Mouse (Mus musculus): ENCODE data around the gene Gm27029.
"Not testable (repeated sequence)": the region's sequence is repeated elsewhere in the genome, so short reads cannot be mapped to it uniquely, and the experiment has no call there.

The Gm27029 gene

DNA sequence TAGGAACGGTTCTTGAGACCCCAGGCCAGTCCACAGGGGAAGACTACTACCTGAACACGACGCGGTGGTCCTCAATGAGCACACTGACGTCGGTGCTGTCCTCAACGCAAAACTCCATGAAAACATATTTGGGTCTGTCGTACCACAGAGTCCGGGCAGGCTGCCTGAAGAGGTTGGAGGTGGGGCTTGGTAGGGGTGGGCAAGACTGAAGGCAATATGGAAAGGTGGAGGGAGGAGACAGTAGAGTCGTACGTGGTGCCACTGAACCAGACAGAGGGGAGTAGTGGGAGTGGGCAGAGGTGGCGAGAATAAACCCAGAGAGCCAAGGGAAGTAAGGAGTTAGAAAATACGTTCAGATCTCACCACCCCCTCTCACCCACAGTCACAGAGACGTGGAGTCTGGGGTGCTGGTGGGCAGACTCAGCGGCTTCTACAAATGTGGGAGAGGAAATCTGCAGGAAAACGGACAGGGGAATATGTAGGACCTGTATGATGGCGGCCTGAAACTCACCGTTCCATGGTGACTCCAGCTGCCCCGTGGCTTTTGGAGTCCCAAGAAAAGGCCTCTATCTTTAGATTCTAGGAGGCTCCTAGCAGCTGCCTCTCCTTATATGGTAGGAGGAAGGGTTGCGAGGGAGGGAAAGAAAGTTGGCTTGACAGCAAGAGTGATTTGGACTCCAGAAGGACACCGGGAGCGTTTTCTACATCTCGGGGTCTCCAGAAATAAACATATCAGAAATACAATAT lies at the start of gene Gm27029:
TSS of gene Gm27029 (minus strand) at position 692 of the 747 bp plus-strand sequence.
- peak; percentile 51 for DNase-seq (ENCODE audit: extremely low read depth, insufficient read length, low spot score)

DNA sequence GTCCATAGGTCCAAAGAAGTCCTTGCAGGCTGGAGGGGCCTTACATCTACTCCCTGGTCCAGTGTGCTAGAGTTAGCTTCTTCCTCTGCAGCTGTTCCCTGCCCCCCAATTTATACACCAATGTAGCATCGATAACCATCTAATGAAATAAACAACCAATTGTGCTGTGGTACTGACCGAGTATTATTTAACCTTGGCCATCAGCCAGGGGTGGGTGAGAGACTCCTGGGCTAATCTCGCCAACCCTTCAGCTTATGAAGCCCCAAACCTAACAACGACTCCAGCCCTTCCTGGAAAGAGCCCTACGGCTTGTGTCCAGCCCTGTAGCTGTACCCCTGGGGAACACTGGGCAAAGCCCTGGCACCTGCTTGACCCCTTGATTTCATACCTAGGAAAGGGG lies 49.7 kb upstream of the Gm27029 start:
- DNase-seq (ENCODE audit: extremely low read depth, insufficient read length, low spot score): no peak

DNA sequence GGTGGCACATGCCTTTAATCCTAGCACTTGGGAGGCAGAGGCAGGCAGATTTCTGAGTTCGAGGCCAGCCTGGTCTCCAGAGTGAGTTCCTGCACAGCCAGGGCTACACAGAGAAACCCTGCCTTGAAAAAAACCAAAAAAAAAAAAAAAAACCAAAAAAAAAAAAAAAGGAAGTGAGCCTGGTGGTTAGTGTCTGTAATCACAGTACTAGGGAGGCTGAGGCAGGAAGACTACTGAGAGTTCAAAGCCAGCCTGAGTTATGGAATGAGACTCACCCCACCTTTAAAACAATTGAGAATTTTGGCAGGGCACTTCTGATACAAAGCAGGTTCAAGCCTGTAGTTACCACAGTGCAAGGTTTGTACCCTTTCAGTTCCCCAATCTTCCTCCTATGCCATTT lies 49.1 kb upstream of the Gm27029 start:
- not testable (repeated sequence) for DNase-seq (ENCODE audit: extremely low read depth, insufficient read length, low spot score)

DNA sequence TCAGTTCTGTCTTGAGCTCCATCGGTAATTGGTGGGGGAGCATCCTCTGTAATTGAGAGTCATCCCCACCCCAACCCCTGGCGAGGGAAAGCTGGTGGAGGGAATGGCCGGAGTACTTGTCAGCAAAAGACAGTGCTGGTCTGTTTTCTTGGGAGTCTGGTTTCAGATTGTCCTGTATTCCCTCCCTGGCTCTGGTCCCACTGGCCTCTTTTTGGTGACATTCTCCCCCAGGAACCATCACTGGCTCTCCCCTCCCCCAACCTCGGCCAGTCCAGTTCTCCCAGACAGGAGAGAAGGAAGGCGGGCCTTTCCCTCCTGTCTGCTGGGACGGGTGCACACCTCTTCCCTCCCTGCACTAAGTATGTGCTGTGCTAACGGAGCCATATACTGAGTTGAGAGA lies 47.7 kb upstream of the Gm27029 start:
- no peak for DNase-seq (ENCODE audit: extremely low read depth, insufficient read length, low spot score)

DNA sequence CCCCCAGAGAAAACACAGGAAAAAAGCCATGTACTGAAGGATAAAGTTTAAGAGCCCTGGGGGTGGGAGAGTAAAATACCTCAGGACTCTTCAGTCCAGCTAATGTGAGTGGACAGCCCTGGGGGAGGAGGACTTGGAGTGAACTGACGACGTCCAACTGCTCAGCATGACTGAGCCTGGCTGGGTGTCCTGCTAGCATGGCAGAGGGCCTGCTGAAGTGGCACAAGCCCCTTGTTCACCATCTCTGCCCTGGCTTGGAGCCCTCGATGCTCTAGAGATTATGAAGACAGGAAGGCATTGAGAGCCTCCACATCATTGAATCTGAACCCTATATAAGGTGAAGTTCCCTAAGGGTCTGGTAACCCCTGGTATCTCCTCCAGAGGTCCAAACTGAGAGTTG lies 47.3 kb upstream of the Gm27029 start:
- DNase-seq (ENCODE audit: extremely low read depth, insufficient read length, low spot score): no peak

DNA sequence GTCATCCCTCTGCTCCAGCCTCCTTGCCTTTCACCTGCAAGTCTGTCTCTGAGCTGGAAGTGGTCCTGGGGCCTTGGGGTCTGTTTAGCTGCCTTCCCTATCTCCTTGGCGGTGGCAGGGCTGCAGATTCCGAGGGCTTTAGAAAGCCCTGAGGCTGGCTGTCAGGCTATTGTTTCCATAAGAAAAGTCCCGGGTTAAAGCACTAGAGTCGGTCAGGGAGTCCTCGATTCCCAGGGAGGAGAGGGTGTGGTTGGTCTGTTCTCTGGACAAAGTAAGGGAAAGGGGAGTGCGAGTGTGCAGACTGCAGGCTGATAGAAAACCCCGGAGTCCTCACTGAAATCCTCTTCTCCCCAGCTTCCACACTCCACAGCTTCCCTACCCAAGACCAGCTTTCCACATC lies 45.6 kb upstream of the Gm27029 start:
- no peak for DNase-seq (ENCODE audit: extremely low read depth, insufficient read length, low spot score)

DNA sequence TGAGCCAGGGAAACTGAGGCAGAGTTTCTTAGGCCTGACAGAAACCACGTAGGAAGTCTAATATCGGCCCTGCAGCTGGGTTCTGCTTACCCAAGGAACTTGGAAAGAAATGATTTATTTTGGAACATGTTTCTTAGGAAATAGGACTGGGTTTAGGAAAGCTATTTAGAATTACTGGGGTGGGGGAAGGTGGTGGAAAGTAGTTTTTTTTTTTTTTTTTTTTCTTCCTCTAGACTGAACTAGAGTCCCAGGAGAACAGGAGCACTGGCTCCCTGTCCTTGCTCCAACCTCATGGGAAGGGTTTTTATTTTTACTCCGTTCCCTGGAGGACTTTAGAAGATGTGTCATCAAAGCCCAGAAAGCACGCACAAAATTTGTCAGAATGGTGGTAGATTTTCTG lies 44.6 kb upstream of the Gm27029 start:
- no peak for DNase-seq (ENCODE audit: extremely low read depth, insufficient read length, low spot score)

DNA sequence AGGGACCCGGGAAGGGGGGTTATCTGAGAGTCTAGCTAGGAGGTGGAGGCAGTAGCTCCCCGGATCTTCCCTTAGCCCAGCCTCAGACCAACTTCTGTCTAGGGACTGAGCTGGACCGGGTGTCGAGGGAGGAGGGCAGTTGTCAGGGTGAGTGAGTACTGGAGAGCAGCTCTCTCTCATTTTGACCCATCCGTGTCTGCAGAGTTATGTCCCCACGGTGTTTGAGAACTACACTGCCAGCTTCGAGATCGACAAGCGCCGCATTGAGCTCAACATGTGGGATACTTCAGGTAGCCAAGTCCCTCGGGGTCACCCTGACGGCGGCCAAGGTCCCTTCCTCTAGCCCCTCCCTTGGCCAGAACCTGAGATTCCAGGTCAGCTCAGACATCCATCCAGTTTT lies 44.1 kb upstream of the Gm27029 start:
- DNase-seq (ENCODE audit: extremely low read depth, insufficient read length, low spot score): no peak

DNA sequence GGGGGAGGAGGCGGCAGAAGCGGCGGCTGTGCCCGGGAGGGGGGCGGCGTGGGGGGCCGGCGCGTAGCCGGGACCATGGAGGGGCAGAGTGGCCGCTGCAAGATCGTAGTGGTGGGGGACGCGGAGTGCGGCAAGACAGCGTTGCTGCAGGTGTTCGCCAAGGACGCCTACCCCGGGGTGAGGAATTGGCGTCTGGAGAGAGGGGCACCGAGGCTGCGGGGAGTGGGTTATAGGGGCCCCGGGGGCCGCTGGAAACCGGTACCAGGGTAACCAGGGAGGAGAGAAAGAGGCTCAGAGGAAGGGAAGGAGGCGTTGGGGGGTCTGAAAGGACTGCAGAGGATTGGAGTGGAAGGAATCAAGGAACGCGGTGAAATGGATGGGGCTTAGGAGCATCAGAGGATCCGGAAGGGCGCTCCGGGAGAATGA lies 43.7 kb upstream of the Gm27029 start:
- DNase-seq (ENCODE audit: extremely low read depth, insufficient read length, low spot score): no peak

DNA sequence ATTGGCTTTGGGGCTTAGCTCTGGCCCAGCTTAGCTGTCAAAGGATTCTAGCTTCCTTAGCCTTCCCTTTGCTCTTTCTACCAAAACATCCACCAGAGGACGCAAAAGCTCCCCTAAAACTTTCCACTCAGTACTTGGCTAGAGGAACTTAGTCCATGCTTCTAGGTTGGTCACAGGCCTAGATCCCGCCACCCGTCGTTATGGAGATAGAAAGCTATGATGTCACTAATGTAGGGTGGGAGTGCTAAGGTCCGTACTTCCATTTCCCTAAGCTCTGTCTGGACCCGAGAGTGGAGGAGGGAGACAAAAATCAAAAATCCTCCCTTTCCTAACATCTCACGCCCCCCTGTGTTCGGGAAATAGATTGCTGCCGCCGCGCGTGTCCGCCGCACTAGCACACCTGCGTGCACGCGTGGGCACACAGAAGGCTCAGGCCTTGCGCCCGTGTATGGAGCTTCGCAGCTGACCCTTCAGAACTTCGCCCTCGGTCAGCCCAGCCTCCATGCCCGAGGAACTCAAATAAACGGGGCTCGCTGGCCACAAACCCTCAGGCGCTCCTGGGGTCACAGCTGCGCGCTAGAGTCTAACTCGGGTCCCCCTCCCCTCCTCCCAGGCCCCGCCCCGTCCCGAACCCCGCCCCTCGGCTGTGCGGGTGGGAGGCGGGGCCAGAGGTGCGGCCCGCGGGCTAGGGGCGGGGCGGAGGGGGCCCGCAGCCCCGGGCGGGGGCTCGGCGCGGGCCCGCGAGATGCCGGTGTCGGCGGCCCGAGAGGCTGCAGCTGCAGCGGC lies 43.1 kb upstream of the Gm27029 start:
- DNase-seq (ENCODE audit: extremely low read depth, insufficient read length, low spot score): peak; percentile 87

DNA sequence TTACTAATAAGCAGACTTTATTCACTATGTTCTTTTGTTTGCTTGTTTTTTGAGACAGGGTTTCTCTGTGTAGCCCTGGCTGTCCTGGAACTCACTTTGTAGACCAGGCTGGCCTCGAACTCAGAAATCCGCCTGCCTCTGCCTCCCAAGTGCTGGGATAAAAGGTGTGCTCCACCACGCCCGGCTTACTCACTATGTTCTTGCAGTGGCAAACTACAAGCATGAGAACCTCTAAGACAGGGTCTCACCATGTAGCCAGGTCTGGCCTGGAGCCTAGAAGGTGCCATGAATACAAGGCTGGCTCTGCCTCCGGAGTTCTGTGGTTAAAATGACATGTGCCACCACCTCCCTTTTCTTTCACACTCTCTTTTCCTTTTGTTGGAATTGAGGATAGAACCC lies 42.0 kb upstream of the Gm27029 start:
- not testable (repeated sequence) for DNase-seq (ENCODE audit: extremely low read depth, insufficient read length, low spot score)

DNA sequence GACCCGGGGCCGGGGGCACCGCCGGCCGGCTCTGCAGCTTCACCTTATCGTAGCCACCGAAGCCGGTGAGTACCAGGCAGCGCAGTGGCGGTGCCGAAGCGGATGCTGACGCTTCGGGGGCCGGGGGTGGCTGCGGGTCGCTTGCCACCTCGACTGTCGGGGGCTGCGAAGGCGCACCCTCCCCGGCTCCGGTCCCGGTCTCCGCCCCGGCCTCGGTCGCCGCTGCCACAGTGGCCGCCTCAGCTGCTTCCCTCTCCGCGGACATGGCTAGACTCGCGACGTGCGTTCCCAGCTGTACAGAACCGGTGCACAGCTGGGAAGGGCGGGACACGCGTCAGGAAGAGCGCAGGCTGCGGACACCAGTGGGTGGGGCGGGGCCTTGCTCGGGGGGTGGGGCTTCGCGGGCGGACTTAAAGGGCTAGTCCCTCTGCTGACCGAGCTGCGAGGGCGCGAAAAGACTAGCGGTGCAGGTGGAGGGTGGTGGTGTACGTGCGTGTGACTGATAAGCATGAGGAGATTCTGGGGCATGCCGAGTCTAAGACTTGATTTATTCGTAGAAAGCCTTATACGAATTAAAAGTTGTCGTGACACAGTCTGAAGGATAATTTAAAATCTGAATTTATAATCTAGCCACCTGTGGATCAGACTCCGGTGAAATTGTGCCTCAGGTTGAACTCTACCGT lies 41.4 kb upstream of the Gm27029 start, which contains the start of gene Vat1:
TSS of gene Vat1 (minus strand) at position 362 of the 683 bp plus-strand sequence.
- DNase-seq (ENCODE audit: extremely low read depth, insufficient read length, low spot score): peak; percentile 90

DNA sequence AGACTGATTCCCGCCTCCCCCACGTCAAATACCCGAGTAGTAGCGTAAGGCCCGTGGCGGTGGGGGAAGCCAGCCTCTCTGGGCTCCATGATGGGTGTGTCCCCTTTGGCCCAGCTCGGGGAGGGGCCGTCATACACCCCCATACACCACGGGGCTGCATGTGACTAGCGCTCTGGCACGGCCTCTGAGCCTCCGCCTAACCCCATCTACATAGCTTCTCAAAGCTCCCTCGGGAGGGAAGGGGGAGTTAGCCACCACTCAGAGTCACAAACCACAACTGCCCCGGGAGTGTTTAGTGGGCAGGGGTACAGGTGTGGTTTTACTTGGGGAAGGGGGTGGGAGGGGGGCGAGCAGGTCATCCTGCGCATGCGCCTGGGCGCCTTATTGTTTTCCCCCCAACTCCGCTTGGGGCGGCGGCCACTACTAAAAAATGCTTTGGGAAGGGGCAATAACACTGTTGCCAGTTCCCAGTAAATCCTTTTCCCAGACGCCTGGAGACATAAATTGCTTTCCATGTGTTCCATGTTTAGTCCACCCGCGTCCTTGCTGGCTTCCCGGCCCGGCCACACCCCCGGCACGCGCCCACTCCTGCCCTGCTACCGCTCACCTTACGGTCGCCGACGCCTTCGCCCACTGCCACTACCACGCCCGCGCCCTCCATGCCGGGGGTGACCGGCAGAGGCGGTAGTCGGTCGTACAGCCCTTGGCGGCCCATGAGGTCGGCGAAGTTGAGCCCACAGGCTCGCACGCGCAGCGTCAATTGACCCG lies 40.7 kb upstream of the Gm27029 start:
- peak; percentile 85 for DNase-seq (ENCODE audit: extremely low read depth, insufficient read length, low spot score)

DNA sequence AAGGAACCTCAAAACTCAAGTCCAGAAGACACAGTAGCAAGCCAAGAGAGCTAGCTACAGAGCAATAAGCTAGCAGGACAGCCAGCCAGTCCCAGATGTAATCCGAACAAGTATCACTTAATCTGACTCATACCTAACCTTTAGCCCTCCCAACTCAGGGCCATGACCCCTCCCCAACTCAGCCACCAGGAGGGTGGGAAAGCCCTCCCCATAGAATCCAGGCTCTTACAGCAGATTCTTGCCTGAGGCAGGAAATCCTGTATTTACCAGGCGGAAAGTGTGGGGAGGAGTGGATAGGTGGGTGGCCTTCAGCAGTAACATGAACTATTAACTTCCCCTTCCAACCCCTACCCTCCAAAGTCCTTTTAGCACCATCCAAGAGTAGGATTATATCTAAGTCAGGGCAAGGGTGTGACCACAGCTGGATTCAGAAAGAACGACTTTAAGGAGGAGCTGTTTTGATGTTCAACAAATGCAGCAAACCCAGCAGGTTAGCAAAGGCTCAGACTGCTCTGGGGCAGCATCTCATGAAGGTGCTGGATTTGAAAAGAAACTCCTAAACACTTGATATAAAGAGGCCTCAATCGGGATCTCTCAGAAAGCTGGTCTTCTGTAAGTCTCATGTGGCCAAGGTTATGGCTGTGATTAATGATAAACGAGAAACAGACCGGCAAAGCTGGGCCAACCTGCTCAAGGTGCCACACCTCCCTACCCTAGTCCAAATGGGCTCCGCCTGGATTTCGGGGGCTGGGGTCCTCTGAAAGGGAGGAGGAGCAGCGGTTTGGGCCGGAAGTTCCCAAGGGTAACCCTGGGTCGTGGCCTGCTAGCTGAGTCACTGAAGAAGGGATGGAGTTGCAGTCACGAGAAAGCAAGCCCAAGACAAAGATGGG lies 39.9 kb upstream of the Gm27029 start, which contains the start of gene Rnd2:
TSS of gene Rnd2 (plus strand) at position 789 of the 890 bp plus-strand sequence.
- no peak for DNase-seq (ENCODE audit: extremely low read depth, insufficient read length, low spot score)

DNA sequence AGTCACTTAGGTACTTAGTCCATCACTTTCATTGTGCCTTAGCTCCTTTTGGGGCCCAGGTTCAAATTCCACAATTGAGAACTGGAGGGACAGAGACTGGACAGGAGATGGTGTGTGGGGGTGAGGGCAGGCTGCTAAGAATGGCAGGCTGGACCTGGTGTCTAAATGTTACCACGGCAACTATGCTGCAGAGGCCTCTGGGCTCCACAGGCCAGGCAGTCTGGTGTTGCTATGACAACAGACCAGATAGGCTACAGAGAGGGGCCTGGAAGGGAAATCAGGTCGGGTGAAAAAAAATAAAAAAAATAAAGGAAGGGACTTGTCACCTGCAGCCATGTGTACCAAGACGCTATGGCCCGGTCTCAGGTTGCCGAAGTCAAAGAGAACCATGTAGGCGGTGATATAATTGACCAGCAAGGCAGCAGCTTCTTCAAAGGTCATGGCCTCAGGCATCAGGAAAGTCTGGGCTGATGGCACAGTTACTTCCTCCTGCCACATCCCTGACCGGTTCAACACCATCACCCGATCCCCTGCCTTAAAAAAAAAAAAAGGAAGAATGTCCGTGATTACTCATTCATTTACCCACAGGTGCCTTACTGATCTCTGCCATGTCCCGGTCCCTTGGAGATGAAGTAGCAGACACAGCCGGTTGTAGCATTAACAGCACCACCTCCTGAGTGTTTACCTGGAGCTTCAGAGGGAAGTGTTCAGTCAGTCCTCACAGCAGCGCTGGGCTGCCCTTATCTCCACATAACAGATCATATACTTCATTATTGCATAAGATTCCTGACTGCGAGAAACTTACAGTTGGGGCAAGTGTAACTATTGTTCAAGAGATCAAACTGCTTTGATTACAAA lies 38.2 kb upstream of the Gm27029 start:
- DNase-seq (ENCODE audit: extremely low read depth, insufficient read length, low spot score): no peak

DNA sequence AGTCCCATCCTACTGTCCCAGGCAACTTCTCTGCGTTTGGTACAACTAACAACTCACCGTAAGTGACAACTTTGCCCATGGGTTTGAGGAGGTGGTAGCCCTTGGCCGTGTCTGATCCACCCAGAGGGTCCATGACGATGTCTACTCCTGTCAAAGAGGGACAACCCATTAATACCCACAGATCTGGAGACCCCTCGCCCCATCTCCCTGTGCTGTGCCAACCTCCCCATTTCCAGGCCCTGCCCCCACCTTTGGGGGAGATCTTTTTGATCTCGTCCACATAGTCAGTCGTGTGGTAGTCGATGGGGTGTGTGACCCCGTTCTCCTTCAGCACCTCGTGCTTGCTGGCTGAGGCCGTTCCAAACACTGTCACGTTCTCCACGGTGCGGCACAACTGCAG lies 37.5 kb upstream of the Gm27029 start:
- DNase-seq (ENCODE audit: extremely low read depth, insufficient read length, low spot score): no peak

DNA sequence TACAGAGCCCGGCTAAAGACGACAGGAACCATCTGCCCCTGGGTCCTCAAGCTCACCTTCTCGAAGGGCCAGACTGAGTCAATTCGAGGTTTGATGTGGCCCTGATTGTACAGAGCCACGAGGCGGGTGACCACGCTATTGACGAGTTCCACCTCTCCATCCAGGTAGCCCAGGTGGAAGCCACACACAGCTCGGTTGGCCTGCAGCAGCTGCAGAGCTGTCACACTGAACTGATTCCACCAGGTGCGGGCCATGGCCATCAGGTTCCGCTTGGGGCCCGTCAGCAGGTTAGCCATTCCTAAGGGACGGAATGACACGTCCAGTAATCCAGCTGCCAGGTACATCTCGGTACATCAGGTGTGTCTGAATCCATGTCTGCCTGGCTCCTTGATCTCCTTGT lies 35.7 kb upstream of the Gm27029 start:
- DNase-seq (ENCODE audit: extremely low read depth, insufficient read length, low spot score): no peak

DNA sequence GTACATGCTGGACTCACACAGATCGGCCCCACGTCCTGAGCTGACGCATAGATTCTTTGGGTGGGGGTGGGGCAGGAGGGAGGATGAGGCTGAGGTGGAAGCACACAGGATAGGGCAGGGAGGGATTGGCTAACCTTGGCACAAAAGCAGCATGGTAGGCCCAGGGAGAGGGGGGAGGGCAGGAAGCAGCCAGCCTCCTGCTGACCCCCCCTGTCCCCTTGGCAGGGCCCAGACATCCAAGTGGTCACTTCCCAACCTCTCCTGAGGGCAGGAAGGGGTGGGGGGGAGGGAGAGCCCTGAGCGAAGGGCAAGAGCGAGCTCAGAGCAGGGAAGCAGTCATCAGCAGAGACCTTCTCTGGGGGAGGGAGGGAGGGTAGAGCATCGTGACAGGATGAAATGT lies 35.1 kb upstream of the Gm27029 start:
- DNase-seq (ENCODE audit: extremely low read depth, insufficient read length, low spot score): no peak

DNA sequence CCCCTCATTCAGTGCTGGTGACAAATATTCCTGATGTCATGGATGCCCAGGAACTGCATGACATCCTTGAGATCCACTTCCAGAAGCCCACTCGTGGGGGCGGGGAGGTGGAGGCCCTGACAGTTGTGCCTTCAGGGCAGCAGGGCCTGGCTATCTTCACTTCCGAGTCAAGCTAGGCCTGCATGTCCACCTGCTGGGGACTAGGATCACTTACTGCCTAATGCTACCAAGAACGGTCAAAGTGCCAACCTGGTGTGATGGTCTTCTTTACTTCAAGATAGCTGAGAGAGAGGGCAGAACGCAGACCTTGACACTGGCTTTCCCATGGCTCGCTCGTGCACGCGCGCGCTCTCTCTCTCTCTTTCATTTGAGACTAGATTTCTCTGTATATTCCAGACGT lies 33.6 kb upstream of the Gm27029 start:
- no peak for DNase-seq (ENCODE audit: extremely low read depth, insufficient read length, low spot score)
